Mouse (Mus musculus) lung, postnatal 0 days (tissue): ENCODE data around the gene Aldh4a1. TPM values are rescaled to one million over a fixed set of nuclear protein-coding genes. Genes with fewer than 3 reads are reported as not detected.

Experiments
- ATAC-seq: fragments of 200-750 bp; cut with Nextera tagmentation; 2 replicates; pipeline ENCODE4 v1.8.0; 2017; ENCODE audit warnings: moderate library complexity
- DNase-seq: peaks from one replicate; pipeline ENCODE4 v3.0.0-alpha.2; 2016; ENCODE audit warnings: low spot score
- H3K27ac ChIP-seq: fragments of 300-500 bp; sonication (generic); 2 replicates; pipeline ENCODE4 v1.5.1; 2014; ENCODE audit warnings: antibody characterized with exemption, mild to moderate bottlenecking, low read length, mixed read lengths
- H3K27me3 ChIP-seq: fragments of 300-500 bp; sonication (generic); replicated peaks from 2 replicates; pipeline ENCODE4 v1.6.1; 2014; ENCODE audit warnings: low read length, mixed read lengths; ENCODE audit not compliant: insufficient read depth
- H3K36me3 ChIP-seq: fragments of 300-500 bp; sonication (generic); 2 replicates; pipeline ENCODE4 v1.6.1; 2014; ENCODE audit warnings: low read length, mixed read lengths; ENCODE audit not compliant: insufficient read depth
- H3K4me1 ChIP-seq: fragments of 300-500 bp; sonication (generic); 2 replicates; pipeline ENCODE4 v1.6.1; 2014; ENCODE audit warnings: antibody characterized with exemption, low read depth, low read length, mixed read lengths; ENCODE audit not compliant: insufficient read depth
- H3K4me2 ChIP-seq: fragments of 300-500 bp; sonication (generic); replicated peaks from 2 replicates; pipeline ENCODE4 v1.6.1; 2014; ENCODE audit warnings: low read depth, mild to moderate bottlenecking, low read length, moderate library complexity, mixed read lengths
- H3K4me3 ChIP-seq: fragments of 300-500 bp; sonication (generic); 2 replicates; pipeline ENCODE4 v1.5.1; 2014; ENCODE audit warnings: low read depth, low read length
- H3K9ac ChIP-seq: fragments of 300-500 bp; sonication (generic); replicated peaks from 2 replicates; pipeline ENCODE4 v1.6.1; 2014; ENCODE audit warnings: low read depth, mild to moderate bottlenecking
- H3K9me3 ChIP-seq: fragments of 300-500 bp; sonication (generic); 2 replicates; pipeline ENCODE4 v1.6.1; 2016; ENCODE audit warnings: low read length, mixed read lengths
- CTCF ChIP-seq: IDR thresholded peaks from 2 replicates; pipeline ENCODE4 v1.5.1; 2016; ENCODE audit warnings: antibody characterized with exemption, mild to moderate bottlenecking
- EP300 ChIP-seq: IDR thresholded peaks from 2 replicates; pipeline ENCODE4 v1.6.1; 2016; ENCODE audit warnings: antibody characterized with exemption, mild to moderate bottlenecking, control low read depth
- WGBS: fragments of 180-500 bp; shearing (Covaris S2); extraction: QIAGEN DNeasy Blood & Tissue Kit; methylation state at CpG from one replicate; pipeline ENCODE4 v1.1.7; 2014; 5-methylcytosine and 5-hydroxymethylcytosine counted together
- polyA plus RNA-seq: library from polyadenylated mRNA; unstranded; fragments of >200 nt; fragmentation: Nextera tagmentation; extraction: Ambion mirVana; gene quantifications from 2 replicates; pipeline ENCODE4 v1.2.1, GENCODE M21; 2015

Aldh4a1 gene
- polyA plus RNA-seq, result 13.4 and 19.7 TPM in 2 replicates

- peak within 1 kb of the TSS; percentile 75 for H3K4me2 ChIP-seq
- H3K9me3 ChIP-seq, result no peaks in the 10 kb centered on the region
- H3K27ac ChIP-seq, result peak within 1 kb of the TSS; percentile 90
- peak within 1 kb of the TSS; percentile 50 for H3K9ac ChIP-seq
- TF ChIP-seq CTCF (no peak; the same call in 1 of the 2 replicates), EP300 (no peak; the same call in 1 of the 2 replicates)
- ATAC-seq (peak; percentile 100), DNase-seq (peak; percentile 99)
- H3K4me1 ChIP-seq, result peaks cover 4% of the 10 kb centered on the region; the same call in 1 of the 2 replicates
- H3K36me3 ChIP-seq, result no peaks in the 10 kb centered on the region
- WGBS, result under 1% methylated on average over 35 of the region's 38 CpGs
- peak within 1 kb of the TSS; percentile 51 for H3K4me3 ChIP-seq
- H3K27me3 ChIP-seq, result no peaks in the 10 kb centered on the region
Observed at GRCm38 (mm10) chr4:139622373-139623282, at the start of gene Aldh4a1. Aldh4a1 (plus strand) TSS chr4:139622866.

GRCm38 (mm10) chr4:139572928-139573512 is 49.6 kb upstream of the Aldh4a1 start:
- no peak for ATAC-seq
- 92% methylated on average over 12 of the region's 12 CpGs for WGBS
- no peaks in the 10 kb centered on the region for H3K27me3 ChIP-seq
- no peak overlapping the region for H3K4me3 ChIP-seq
- no peak for DNase-seq
- no peaks in the 10 kb centered on the region for H3K9me3 ChIP-seq
- no peak overlapping the region for H3K27ac ChIP-seq
- TF ChIP-seq EP300, result no peak
- no peak for TF ChIP-seq CTCF
- no peaks in the 10 kb centered on the region for H3K36me3 ChIP-seq
- H3K4me1 ChIP-seq, result peaks cover 10% of the 10 kb centered on the region; the same call in 1 of the 2 replicates
- no peak overlapping the region for H3K4me2 ChIP-seq
- H3K9ac ChIP-seq, result no peak overlapping the region

GRCm38 (mm10) chr4:139574156-139574798 is 48.4 kb upstream of the Aldh4a1 start:
- H3K9me3 ChIP-seq, result no peaks in the 10 kb centered on the region
- H3K36me3 ChIP-seq, result no peaks in the 10 kb centered on the region
- peak overlapping the region; percentile 80 for H3K4me3 ChIP-seq
- WGBS, result 5% methylated on average over 46 of the region's 52 CpGs
- peak overlapping the region; percentile 82 for H3K9ac ChIP-seq
- DNase-seq (peak; percentile 100), ATAC-seq (peak; percentile 97)
- H3K4me1 ChIP-seq, result peaks cover 15% of the 10 kb centered on the region; the same call in 1 of the 2 replicates
- TF ChIP-seq EP300 (no peak), CTCF (peak; percentile 77)
- peak overlapping the region; percentile 92 for H3K27ac ChIP-seq
- peak overlapping the region; percentile 97 for H3K4me2 ChIP-seq
- H3K27me3 ChIP-seq, result no peaks in the 10 kb centered on the region

GRCm38 (mm10) chr4:139574799-139575672 is 47.6 kb upstream of the Aldh4a1 start:
- H3K36me3 ChIP-seq, result no peaks in the 10 kb centered on the region
- TF ChIP-seq CTCF (peak; percentile 34), EP300 (no peak)
- 1% methylated on average over 100 of the region's 111 CpGs for WGBS
- H3K27me3 ChIP-seq, result no peaks in the 10 kb centered on the region
- DNase-seq (peak; percentile 59), ATAC-seq (peak; percentile 43)
- peaks cover 22% of the 10 kb centered on the region; the same call in 1 of the 2 replicates for H3K4me1 ChIP-seq
- H3K9ac ChIP-seq, result peak overlapping the region; percentile 82
- peak overlapping the region; percentile 97 for H3K4me2 ChIP-seq
- peak overlapping the region; percentile 92 for H3K27ac ChIP-seq
- H3K9me3 ChIP-seq, result no peaks in the 10 kb centered on the region
- H3K4me3 ChIP-seq, result peak overlapping the region; percentile 80

GRCm38 (mm10) chr4:139575673-139576003 is 47.0 kb upstream of the Aldh4a1 start:
- peak overlapping the region; percentile 80 for H3K4me3 ChIP-seq

More at GRCm38 (mm10) chr4:139575673-139576003, 47.0 kb upstream of the Aldh4a1 start:
- ATAC-seq, result no peak
- Histone ChIP-seq H3K27ac (peak overlapping the region; percentile 92; the same call in 1 of the 2 replicates), H3K36me3 (no peaks in the 10 kb centered on the region), H3K9me3 (no peaks in the 10 kb centered on the region), H3K4me2 (peak overlapping the region; percentile 97), H3K27me3 (no peaks in the 10 kb centered on the region), H3K4me1 (peaks cover 28% of the 10 kb centered on the region; the same call in 1 of the 2 replicates), H3K9ac (peak overlapping the region; percentile 82)
- WGBS, result 6% methylated on average over 14 of the region's 14 CpGs
- DNase-seq, result no peak
- TF ChIP-seq CTCF (no peak), EP300 (no peak)
